Mouse (Mus musculus): ENCODE measurements around the gene Baiap2l1. TPM values are rescaled to one million over a fixed set of nuclear protein-coding genes. Genes with fewer than 3 reads are reported as not detected.

The Baiap2l1 gene
- total RNA-seq, 2 experiments from 2014 or later, result 6.3 to 8.0 TPM

DNA sequence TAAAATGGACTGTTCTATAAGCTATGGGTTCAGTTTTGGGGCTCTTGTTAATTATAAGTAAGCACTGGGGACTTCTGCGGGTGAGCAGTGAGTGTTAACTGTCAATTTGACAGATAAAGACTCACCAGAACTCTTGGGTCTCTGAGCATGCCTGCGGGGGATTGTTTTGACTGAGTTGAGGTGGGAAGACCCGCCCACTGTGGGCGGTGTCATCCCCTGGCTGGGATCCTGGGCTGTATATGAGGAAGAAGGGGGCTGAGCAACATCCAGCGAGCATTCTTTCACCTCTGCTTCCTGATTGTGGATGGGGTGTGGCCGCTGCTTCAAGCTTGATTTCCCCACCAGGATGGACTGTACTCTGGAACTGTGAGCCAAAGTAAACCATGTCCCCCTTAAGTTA lies 123.7 kb downstream of the Baiap2l1 start:
- DNase-seq (ENCODE audit: low spot score in 2 of 2), result no peak

DNA sequence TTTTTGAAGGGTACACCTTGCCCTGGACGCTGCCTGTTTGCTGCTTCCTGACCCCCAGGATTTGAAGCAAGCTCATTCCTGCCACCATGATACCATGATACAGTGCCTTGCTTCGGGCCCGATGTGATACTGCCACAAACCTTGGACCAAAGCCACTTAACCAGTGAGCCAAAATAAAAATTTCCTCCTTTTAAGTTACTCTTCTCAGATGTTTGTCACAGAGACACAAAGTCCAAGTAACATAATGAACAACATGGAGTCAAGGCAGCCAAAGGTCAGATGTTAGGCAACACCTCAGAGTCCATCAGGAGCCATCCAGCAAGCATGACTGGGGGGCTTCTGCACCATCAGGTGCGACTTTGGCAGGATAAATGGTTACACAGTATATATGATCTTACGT lies 125.4 kb downstream of the Baiap2l1 start:
- no peak for DNase-seq (ENCODE audit: low spot score in 2 of 2)

DNA sequence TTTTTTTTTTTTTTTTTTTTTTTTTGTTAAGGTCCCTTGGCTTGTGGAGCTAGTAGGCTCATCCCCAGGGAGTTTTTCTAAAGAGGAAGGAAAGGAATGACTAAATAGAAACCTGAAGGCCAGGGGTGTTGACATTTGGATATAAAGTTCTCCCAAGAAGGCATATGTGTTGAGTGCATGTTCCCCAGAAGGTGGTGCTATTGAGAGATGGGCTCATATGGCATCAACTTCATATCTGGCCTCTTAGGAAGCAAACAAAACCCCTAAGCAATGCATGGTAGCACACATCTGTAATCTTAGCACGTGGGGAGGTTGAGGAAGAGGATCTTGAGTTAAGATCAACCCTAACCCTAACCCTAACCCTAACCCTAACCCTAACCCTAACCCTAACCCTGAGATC lies 126.5 kb downstream of the Baiap2l1 start:
- DNase-seq (ENCODE audit: low spot score in 2 of 2), result no peak

DNA sequence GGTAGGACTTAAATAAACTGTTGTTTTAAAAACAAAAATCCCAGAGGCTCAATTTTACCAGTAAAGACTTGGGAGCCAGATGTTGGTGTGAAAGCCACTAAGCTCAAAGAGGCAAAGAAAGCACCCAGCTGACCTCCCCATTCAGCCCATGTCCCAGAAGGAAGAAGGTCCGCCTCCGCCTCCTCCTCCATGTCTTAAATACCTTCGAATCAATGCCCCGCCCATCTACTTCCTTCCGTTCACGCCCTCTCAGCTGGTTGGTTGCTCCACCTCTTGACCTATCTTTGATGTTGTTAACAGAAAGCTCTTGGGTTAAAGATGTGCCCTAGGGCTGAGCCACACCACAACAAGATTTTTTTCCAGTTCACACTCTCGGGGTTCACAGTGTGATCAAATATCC lies 127.7 kb downstream of the Baiap2l1 start:
- DNase-seq (ENCODE audit: low spot score in 2 of 2), result no peak

DNA sequence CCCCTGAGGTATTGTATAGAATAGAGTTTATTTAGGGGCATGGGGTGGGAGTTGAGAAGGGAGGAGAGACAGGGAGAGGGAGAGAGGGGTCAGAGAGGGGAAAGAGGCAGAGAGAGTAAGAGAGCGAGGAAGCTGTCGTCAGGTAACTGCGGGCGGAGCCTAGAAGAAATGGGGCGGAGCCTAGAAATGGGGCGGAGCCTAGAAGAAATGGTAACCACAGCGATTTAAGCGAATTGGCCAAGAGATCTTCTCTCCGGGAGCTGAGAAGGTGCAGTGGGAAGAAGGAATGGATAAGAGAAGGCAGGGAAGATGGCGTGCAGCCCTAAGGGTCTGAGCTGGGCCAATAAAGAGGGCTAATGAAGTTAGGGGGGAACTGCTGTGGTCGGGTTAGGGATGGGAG lies 131.7 kb downstream of the Baiap2l1 start:
- no peak for DNase-seq (ENCODE audit: low spot score in 2 of 2)

DNA sequence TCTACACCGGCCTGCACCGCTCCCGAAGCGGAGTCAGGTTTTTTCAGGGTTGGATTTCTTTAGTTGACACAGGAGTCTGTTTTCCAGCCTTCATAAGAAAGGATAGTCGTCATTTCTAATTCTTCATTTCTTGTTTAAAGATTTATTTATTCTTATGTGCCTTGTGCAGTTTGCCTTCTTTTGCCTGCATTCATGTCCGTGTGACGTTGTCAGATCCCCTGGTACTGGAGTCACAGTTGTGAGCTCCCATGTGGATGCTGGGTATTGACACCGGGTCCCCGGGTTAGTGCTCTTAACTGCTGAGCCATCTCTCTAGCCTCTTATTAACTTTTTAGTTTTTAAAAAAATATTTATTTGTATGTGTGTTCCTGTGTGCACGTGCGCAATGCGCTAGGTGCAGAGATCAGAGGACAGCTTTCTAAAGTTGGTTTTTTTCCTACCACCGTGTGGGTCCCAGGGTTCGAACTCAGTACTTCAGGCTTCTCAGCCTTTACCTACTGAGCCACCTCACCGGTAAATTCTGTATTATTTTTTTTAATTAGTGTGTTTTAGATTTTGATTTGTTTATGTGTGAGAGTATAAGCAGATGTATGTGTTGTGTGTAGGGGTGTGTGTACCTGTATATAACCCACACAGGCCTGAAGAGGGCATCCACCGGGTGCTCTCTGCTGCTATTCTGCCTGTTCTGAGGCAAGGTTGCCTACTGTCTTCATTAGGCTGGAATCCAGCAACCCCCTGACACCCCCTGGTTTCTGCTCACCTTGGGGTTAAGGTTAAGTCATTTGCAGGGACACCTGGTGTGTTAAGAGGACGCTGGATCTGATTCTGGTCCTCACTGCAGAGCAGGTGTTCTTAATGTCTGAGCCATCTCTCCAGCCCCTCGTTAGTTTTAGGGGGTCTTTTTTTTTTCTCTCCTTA lies 133.8 kb downstream of the Baiap2l1 start:
- DNase-seq (ENCODE audit: low spot score in 2 of 2), result no peak

DNA sequence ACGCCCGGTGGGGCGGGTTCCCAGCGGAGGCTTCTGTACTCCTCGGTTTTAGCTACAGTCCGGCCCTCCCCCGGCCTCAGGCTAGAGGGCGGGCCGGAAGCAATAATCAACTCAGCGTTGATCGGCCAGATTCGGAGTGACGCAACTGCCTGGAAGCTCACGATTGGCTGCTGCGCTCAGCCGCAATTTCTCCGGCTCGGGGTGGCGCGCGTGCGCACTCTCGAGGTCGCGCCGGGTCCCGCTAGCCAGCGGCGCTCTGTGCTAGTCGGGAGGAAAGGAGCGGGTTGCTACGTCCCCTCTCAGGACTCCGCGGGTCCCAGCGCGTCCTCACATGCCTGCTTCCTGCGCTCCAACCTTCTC lies 134.4 kb downstream of the Baiap2l1 start, which contains the start of gene Tecpr1:
TSS of gene Tecpr1 (minus strand) at position 113 of the 360 bp plus-strand sequence.
- peak; percentile 82 to 87 for DNase-seq (ENCODE audit: low spot score in 2 of 2)

DNA sequence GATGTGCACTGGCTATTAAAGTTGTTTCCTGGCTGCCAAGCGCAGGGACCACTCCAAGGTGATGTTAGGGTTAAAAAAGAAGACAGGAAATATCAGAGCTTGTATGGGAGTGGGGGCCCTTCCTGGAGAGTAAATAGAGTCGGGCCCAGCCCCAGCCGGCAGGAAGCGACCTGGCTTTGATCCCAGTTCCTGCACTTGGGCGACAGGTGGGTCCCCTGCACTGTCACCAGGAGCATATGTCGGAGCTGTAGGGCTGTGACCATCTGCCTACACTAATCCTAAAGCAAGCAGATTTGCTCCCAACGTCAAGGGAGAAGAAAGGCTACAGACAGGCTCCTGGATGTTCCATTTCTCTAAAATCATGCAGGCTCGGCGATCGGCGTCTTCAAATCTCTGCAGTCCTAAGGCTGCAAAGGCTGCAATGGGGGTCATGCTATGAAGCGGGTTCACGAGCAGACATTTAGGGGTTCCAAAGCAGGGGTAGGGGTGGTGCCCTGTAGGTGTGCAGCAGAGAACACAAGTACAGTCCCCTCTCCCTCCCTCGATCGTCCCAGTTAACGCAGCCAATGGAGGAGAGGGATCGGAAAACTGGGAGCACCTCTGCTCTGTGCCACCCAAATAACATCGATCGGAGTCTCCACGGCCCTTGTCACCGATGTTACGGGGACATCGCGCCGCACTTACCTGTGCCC lies 135.0 kb downstream of the Baiap2l1 start:
- no peak for DNase-seq (ENCODE audit: low spot score in 2 of 2)

DNA sequence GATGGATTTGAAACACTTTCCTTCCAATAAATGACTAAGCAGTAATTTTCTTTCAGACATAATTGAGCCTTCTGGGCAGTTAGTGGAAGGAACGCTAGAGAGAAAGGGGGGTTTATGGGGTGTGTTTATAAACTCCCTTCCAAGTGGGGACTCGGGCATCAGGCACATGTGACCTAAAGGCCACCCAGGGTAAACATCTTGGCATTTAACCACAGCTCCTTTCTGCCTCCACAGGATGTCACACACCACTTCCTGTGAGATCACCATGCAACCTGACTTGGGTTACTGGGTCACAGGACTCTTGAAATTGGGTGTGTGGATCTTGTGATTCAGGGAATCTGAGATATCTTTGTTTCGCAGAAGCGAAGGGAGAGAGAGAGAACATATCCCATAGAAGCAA lies 136.6 kb downstream of the Baiap2l1 start:
- DNase-seq (ENCODE audit: low spot score in 2 of 2), result no peak

DNA sequence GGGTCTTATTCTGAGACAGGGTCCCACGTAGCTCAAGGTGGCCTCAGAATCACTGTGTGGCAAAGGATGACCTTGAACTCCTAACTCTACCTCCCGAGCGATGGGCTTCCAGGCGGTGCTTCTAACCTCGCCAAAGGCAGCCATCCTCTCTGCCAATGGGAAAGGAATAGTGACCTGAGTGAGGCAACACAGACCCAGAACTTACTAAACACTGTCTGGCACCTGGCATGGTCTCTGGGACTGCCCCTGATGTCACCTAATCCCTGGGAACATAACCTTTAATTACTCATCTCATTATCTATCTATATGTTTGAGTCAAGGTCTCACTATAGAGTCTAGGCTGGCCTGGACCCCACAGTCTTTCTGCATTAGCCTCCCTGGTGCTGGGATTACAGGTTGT lies 138.0 kb downstream of the Baiap2l1 start:
- no peak for DNase-seq (ENCODE audit: low spot score in 2 of 2)

DNA sequence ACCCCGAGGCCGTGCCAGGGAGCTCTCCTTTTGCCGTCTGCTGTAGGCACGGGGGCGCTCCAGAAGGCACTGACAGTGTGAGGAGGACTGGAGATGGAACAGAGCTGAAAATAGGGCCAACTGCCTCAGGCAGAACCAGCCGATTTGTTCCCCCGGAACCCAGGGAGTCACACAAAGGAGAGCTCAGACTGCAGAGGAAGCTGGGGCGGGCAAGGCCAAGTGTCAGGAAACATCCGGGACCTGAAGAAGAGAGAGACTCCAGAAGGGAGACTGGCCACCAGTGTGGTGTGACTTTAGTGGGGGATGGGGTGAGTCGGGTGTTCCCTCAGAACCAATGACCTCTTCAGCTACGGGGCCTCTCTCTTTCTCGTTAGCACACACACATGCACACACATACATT lies 138.6 kb downstream of the Baiap2l1 start:
- DNase-seq (ENCODE audit: low spot score in 2 of 2), result no peak

DNA sequence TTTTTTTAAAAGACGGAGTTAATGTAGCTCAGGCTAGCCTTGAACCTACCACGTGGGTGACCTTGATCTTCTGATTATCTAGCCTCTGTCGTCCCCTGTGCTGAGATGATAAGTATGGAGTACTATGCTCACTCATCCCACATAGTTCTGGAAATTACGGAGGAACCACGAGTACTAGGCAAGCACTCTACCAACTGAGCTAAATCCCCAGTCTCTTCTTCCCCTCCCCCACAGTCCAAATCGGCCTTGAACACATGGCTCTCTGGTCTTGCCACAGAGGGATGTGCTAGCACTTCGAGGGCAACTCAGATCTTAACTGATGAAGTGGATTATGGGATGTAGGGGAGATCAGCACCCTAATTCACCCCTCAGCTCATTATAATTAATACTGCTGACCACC lies 139.9 kb downstream of the Baiap2l1 start:
- no peak for DNase-seq (ENCODE audit: low spot score in 2 of 2)

DNA sequence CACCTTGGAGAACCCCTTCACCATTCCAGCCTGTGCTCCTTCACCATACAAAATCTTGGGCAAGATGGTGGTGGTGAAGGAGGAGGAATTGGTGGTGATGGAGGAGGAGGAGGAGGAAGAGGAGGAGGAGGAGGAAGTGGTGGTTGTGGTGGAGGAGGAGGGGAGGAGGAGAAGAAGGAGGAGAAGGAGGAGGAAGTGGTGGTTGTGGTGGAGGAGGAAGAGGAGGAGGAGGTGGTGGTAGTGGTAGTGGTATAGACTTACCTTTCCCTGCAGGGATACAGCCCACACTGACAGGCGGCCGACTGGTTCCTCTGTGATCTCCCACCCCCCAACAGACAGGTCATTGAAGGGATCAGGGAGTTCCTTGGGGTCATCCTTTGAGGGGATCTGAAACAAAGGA lies 141.9 kb downstream of the Baiap2l1 start:
- DNase-seq (ENCODE audit: low spot score in 2 of 2), result no peak

Other genes starting within 250 kb of the Baiap2l1 start
- gene Bhlha15, start 167.8 kb downstream of the Baiap2l1 start, total RNA-seq (2021), result 1 to 10 TPM in 1 of 2 experiments, under 1 TPM in 1; 0.96 to 3.1 TPM
- 10 to 100 TPM; 68.5 to 70.9 TPM for gene Tecpr1, start 134.5 kb downstream of the Baiap2l1 start, total RNA-seq (2021)
- 100 to 1,000 TPM; 102 to 108 TPM for gene Bri3, start 113.7 kb downstream of the Baiap2l1 start, total RNA-seq (2021)
- 1 to 10 TPM; 1.8 to 1.9 TPM for gene Nptx2, start 187.8 kb upstream of the Baiap2l1 start, total RNA-seq (2021)

Measured in adrenal gland, postnatal 4 days (tissue).